Mouse (Mus musculus) stomach, postnatal 0 days (tissue): ENCODE measurements around the gene Parpbp.

Experiments
- CTCF ChIP-seq: IDR thresholded peaks from 2 replicates; pipeline ENCODE4 v1.5.1; 2016; ENCODE audit warnings: antibody characterized with exemption, low read depth, mild to moderate bottlenecking, moderate library complexity
- EP300 ChIP-seq: optimal IDR thresholded peaks from 2 replicates; pipeline ENCODE3; 2016; ENCODE audit warnings: antibody characterized with exemption

DNA sequence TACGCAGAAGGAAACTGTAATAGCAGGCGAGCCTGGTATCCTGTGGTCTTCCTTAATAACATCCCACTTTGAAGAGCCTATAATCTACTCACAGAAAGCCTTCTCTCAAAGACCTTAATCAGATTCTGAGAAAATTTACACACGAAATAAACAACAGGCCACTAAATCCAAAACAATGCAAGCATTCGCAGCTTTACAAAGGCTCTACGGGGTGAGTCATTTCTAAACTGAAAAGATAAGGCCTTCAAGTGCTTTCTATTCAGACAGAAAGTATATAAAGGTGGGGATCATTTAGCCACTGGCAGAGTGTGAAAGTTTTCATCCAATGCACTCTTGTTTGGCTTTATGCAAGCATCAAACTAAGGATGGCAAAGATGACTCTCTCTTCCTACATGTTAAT lies 56.0 kb downstream of the Parpbp start, which contains the start of gene Pmch:
- no peak for TF ChIP-seq CTCF
- TF ChIP-seq EP300, result no peak
